Mouse (Mus musculus): Measurements from ENCODE around the gene Rpl9. TPM values are rescaled to one million over a fixed set of nuclear protein-coding genes. Genes with fewer than 3 reads are reported as not detected.

The Rpl9 gene
- polyA plus RNA-seq, 1 experiment from 2014 or later: 773 TPM

DNA sequence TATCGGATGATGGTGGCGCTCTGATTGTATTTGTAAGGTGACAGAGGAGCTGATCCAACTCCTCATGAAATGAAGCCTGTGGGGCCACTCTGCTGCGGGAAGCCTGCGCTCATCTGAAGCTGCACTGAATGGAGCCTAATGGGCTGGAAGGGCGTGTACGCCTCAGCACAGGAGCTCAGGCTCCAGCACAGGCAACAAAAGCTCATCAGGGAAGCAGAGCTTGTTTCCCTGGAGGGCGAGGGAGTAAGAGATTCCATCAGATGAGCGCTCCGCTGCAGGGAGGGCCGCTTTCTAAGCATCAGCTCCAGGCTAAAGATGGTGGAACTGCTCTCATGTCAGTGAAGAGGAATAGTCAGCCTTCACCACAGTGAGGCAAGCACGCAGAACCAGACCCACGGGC lies 16.7 kb upstream of the Rpl9 start:
- no peak overlapping the region for H3K4me3 ChIP-seq (ENCODE audit: control insufficient read depth in 1 of 2, insufficient read depth in 1 of 2, low read depth in 1 of 2, low read length in 2 of 2)
- no peak overlapping the region for H3K4me2 ChIP-seq (ENCODE audit: low read length)
- peak overlapping the region; percentile 1 to 17; a peak in 1 of 4 replicates for H3K27ac ChIP-seq (replicated peaks in 1 of 2; ENCODE audit: control insufficient read depth in 1 of 2, insufficient read depth in 1 of 2, low read depth in 2 of 2, low read length in 2 of 2)
- H3K36me3 ChIP-seq (ENCODE audit: control insufficient read depth, insufficient read depth, low read length): peaks cover 78% of the 10 kb centered on the region
- H3K4me1 ChIP-seq (ENCODE audit: control insufficient read depth in 2 of 2, insufficient read depth in 2 of 2, low read length in 2 of 2): peaks cover 0 to 3% of the 10 kb centered on the region in 2 experiments; a peak in 1 of 4 replicates
- H3K9me3 ChIP-seq (ENCODE audit: control insufficient read depth, low read length): no peaks in the 10 kb centered on the region
- WGBS: 57% methylated on average over 12 of the region's 12 CpGs
- ATAC-seq (ENCODE audit: insufficient number of reproducible peaks, insufficient read depth, low FRiP score, low read depth): no peak
- H3K27me3 ChIP-seq (ENCODE audit: control insufficient read depth, insufficient read depth, low read length): no peaks in the 10 kb centered on the region
- H3K9ac ChIP-seq (ENCODE audit: low read length): no peak overlapping the region

DNA sequence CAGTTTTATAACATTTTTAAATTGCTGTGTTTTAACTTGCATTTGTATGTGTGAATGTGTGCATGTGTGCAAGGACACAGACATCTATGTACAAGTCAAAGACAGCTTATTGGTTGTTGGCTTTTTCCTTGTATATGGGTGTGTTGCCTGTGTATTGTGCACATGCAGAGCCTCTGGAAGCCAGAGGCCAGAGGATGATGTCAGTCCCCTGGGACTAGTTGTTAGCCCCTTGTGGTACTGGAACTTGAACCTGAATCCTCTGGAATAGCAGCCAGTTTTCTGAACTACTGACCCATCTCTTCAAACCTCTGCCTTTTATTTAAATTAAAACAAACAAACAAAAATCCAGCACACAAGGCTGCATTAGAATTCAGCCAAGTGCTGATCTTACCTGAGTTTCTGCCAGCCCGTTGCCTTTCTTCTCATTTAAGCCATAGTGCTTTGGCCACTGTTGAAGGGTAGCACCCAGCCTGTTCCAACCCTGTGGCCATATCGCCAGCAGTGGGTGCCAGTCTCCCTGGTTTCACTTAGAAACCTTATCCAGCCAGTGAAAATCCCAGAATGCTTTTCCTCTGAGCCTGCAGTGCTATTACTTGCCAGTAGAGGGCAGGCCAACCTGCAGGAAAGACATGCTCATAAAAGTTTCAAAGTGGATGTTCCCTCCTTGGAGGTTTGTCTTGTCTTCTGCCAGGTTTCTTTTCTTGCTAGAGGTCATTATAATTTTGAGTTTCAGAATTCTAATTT lies 10.2 kb upstream of the Rpl9 start:
- Histone ChIP-seq H3K4me3 (ENCODE audit: control insufficient read depth in 1 of 2, insufficient read depth in 1 of 2, low read depth in 1 of 2, low read length in 2 of 2) (no peak overlapping the region), H3K27ac (replicated peaks in 1 of 2; ENCODE audit: control insufficient read depth in 1 of 2, insufficient read depth in 1 of 2, low read depth in 2 of 2, low read length in 2 of 2) (no peak overlapping the region), H3K27me3 (ENCODE audit: control insufficient read depth, insufficient read depth, low read length) (no peaks in the 10 kb centered on the region), H3K4me2 (ENCODE audit: low read length) (no peak overlapping the region), H3K4me1 (ENCODE audit: control insufficient read depth in 2 of 2, insufficient read depth in 2 of 2, low read length in 2 of 2) (no peaks in the 10 kb centered on the region), H3K9me3 (ENCODE audit: control insufficient read depth, low read length) (no peaks in the 10 kb centered on the region), H3K36me3 (ENCODE audit: control insufficient read depth, insufficient read depth, low read length) (peaks cover 85% of the 10 kb centered on the region), H3K9ac (ENCODE audit: low read length) (no peak overlapping the region)
- 32% methylated on average over 2 of the region's 2 CpGs for WGBS
- ATAC-seq (ENCODE audit: insufficient number of reproducible peaks, insufficient read depth, low FRiP score, low read depth): no peak

DNA sequence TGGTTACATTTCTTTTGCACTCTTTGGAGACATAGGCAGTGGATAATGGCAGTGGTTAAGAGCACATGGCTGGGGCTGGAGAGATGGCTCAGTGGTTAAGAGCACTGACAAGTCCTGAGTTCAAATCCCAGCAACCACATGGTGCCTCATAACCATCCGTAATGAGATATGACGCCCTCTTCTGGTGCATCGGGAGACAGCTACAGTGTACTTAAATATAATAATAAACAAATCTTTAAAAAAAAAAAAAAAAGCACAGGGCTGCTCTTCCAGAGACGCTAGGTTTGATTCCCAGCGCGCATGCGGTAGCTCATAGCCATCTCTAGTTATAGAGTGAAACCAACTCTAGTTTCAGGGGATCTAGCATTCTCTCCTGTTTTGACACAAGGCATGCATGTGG lies 3.2 kb upstream of the Rpl9 start:
- Histone ChIP-seq H3K9ac (ENCODE audit: low read length) (no peak overlapping the region), H3K27me3 (ENCODE audit: control insufficient read depth, insufficient read depth, low read length) (no peaks in the 10 kb centered on the region), H3K9me3 (ENCODE audit: control insufficient read depth, low read length) (no peaks in the 10 kb centered on the region), H3K4me2 (ENCODE audit: low read length) (no peak overlapping the region), H3K4me3 (ENCODE audit: control insufficient read depth in 1 of 2, insufficient read depth in 1 of 2, low read depth in 1 of 2, low read length in 2 of 2) (no peak overlapping the region), H3K36me3 (ENCODE audit: control insufficient read depth, insufficient read depth, low read length) (peaks cover 62% of the 10 kb centered on the region), H3K4me1 (ENCODE audit: control insufficient read depth in 2 of 2, insufficient read depth in 2 of 2, low read length in 2 of 2) (peaks cover 0 to 15% of the 10 kb centered on the region in 2 experiments), H3K27ac (replicated peaks in 1 of 2; ENCODE audit: control insufficient read depth in 1 of 2, insufficient read depth in 1 of 2, low read depth in 2 of 2, low read length in 2 of 2) (no peak overlapping the region)
- WGBS: 92% methylated on average over 7 of the region's 7 CpGs
- ATAC-seq (ENCODE audit: insufficient number of reproducible peaks, insufficient read depth, low FRiP score, low read depth): no peak

- Histone ChIP-seq H3K27me3 (ENCODE audit: control insufficient read depth, insufficient read depth, low read length) (no peaks in the 10 kb centered on the region), H3K4me2 (ENCODE audit: low read length) (peak overlapping the region; percentile 94), H3K9me3 (ENCODE audit: control insufficient read depth, low read length) (no peaks in the 10 kb centered on the region), H3K36me3 (ENCODE audit: control insufficient read depth, insufficient read depth, low read length) (peaks cover 61% of the 10 kb centered on the region), H3K27ac (replicated peaks in 1 of 2; ENCODE audit: control insufficient read depth in 1 of 2, insufficient read depth in 1 of 2, low read depth in 2 of 2, low read length in 2 of 2) (peak overlapping the region; percentile 51 to 92; a peak in 2 of 4 replicates), H3K4me1 (ENCODE audit: control insufficient read depth in 2 of 2, insufficient read depth in 2 of 2, low read length in 2 of 2) (peaks cover 0 to 20% of the 10 kb centered on the region in 2 experiments), H3K9ac (ENCODE audit: low read length) (peak overlapping the region; percentile 90), H3K4me3 (ENCODE audit: control insufficient read depth in 1 of 2, insufficient read depth in 1 of 2, low read depth in 1 of 2, low read length in 2 of 2) (peak overlapping the region; percentile 76 to 84)
- WGBS: 2% methylated on average over 12 of the region's 12 CpGs
- 0 out of 2 replicates have a peak, but pooled peaks have one; percentile 11 for ATAC-seq (ENCODE audit: insufficient number of reproducible peaks, insufficient read depth, low FRiP score, low read depth)
Measured at GRCm38 (mm10) chr5:65391753-65392152, 509 bp upstream of the Rpl9 start.

DNA sequence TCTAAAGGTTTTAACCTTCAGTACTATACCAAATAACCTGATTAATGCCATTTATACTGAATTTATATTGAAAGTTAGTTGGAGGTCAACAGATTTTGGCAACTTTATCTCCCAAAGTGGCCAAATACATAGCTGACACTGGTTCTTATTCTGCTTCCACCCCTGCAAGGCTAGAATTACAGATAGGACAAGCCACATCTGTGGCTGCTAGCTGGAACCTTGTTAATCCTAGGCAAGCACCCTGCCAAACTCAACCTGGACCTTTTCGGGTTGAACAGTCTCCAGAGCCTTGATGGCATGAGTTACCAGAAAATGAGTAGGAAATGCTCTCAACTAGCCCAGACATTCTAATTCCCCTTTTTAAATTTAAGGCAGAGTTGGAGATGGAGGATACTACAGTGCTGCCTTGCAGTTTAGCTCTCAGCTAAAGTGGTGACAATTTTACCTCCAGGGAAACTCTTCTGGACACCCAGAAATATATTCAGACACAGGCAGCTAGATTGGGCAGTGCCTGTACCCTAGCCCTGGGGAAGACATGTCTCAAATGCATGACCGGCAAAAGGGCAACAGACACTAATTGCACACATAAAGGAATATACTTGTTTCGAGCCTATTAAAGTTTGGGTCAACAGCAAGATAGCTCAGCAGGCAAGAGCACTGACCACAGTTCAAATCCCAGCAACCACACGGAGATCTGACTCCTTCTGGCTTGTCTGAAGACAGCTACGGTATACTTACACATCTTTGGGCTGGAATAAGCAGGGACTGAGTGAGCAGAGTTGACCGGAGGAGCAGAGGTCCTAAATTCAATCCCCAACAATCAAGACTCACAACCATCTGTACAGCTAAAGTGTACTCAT lies 4.0 kb downstream of the Rpl9 start:
- Histone ChIP-seq H3K9me3 (ENCODE audit: control insufficient read depth, low read length) (no peaks in the 10 kb centered on the region), H3K27ac (replicated peaks in 1 of 2; ENCODE audit: control insufficient read depth in 1 of 2, insufficient read depth in 1 of 2, low read depth in 2 of 2, low read length in 2 of 2) (no peak overlapping the region), H3K4me3 (ENCODE audit: control insufficient read depth in 1 of 2, insufficient read depth in 1 of 2, low read depth in 1 of 2, low read length in 2 of 2) (no peak overlapping the region), H3K9ac (ENCODE audit: low read length) (no peak overlapping the region), H3K36me3 (ENCODE audit: control insufficient read depth, insufficient read depth, low read length) (peaks cover 48% of the 10 kb centered on the region), H3K4me1 (ENCODE audit: control insufficient read depth in 2 of 2, insufficient read depth in 2 of 2, low read length in 2 of 2) (peaks cover 0 to 18% of the 10 kb centered on the region in 2 experiments), H3K4me2 (ENCODE audit: low read length) (no peak overlapping the region), H3K27me3 (ENCODE audit: control insufficient read depth, insufficient read depth, low read length) (no peaks in the 10 kb centered on the region)
- no peak for ATAC-seq (ENCODE audit: insufficient number of reproducible peaks, insufficient read depth, low FRiP score, low read depth)
- WGBS: 80% methylated on average over 6 of the region's 6 CpGs

DNA sequence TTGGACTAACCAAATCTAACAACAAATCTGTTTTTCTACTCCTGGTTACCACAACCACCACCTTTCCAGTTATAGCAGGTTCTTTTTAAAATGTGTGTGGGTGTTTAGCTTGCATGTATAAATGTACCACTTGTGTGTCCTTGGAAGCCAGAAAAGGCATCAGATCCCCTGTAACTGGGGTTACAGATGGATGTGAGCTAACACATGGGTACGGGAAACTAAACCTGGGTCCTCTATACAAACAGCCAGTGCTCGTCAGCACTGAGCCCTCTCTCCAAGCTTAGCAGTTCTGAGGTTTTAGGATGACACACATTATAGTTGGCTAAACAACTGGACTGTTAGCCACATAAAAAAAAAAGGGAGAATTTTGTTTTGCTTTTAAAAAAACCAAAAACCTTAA lies 5.5 kb downstream of the Rpl9 start:
- 73% methylated on average over 2 of the region's 2 CpGs for WGBS
- no peaks in the 10 kb centered on the region for H3K9me3 ChIP-seq (ENCODE audit: control insufficient read depth, low read length)
- H3K27ac ChIP-seq (replicated peaks in 1 of 2; ENCODE audit: control insufficient read depth in 1 of 2, insufficient read depth in 1 of 2, low read depth in 2 of 2, low read length in 2 of 2): no peak overlapping the region
- no peak overlapping the region for H3K4me2 ChIP-seq (ENCODE audit: low read length)
- no peaks in the 10 kb centered on the region for H3K27me3 ChIP-seq (ENCODE audit: control insufficient read depth, insufficient read depth, low read length)
- peaks cover 48% of the 10 kb centered on the region for H3K36me3 ChIP-seq (ENCODE audit: control insufficient read depth, insufficient read depth, low read length)
- H3K9ac ChIP-seq (ENCODE audit: low read length): no peak overlapping the region
- no peak for ATAC-seq (ENCODE audit: insufficient number of reproducible peaks, insufficient read depth, low FRiP score, low read depth)
- no peak overlapping the region for H3K4me3 ChIP-seq (ENCODE audit: control insufficient read depth in 1 of 2, insufficient read depth in 1 of 2, low read depth in 1 of 2, low read length in 2 of 2)
- H3K4me1 ChIP-seq (ENCODE audit: control insufficient read depth in 2 of 2, insufficient read depth in 2 of 2, low read length in 2 of 2): peaks cover 0 to 14% of the 10 kb centered on the region in 2 experiments

DNA sequence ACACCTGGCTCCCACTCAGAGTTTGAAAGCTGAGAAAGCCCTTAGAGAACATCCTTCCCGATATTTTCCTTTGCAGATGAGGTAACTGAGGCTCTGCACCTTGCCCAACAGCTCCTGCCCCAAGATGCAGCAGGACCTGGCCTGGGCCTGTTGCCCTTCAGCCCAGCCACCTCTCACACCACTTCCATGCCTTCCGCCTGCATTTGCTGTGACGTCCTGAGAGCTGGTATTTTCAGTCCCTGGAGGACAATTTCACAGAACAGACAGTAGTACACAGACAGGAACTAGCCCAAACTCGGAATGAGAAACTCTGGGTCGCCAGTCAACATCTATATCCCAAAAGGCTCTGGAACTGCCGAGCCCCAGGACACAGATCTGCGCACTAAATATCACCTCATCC lies 16.5 kb downstream of the Rpl9 start:
- ATAC-seq (ENCODE audit: insufficient number of reproducible peaks, insufficient read depth, low FRiP score, low read depth): no peak
- Histone ChIP-seq H3K27me3 (ENCODE audit: control insufficient read depth, insufficient read depth, low read length) (no peaks in the 10 kb centered on the region), H3K4me3 (ENCODE audit: control insufficient read depth in 1 of 2, insufficient read depth in 1 of 2, low read depth in 1 of 2, low read length in 2 of 2) (no peak overlapping the region), H3K36me3 (ENCODE audit: control insufficient read depth, insufficient read depth, low read length) (no peaks in the 10 kb centered on the region), H3K4me2 (ENCODE audit: low read length) (no peak overlapping the region), H3K9me3 (ENCODE audit: control insufficient read depth, low read length) (no peaks in the 10 kb centered on the region), H3K27ac (replicated peaks in 1 of 2; ENCODE audit: control insufficient read depth in 1 of 2, insufficient read depth in 1 of 2, low read depth in 2 of 2, low read length in 2 of 2) (no peak overlapping the region), H3K9ac (ENCODE audit: low read length) (no peak overlapping the region), H3K4me1 (ENCODE audit: control insufficient read depth in 2 of 2, insufficient read depth in 2 of 2, low read length in 2 of 2) (no peaks in the 10 kb centered on the region)
- 75% methylated on average over 7 of the region's 7 CpGs for WGBS

All from heart, embryonic 14.5 days (tissue).